Mouse (Mus musculus): Measurements from ENCODE around the gene Ubtf. TPM values are rescaled to one million over a fixed set of nuclear protein-coding genes. Genes with fewer than 3 reads are reported as not detected.

Gene Ubtf
- polyA plus RNA-seq, 1 experiment from 2014 or later: 70.5 TPM

Other genes with a start within 250 kb of the Ubtf start
- gene Mpp2, start 231.2 kb downstream of the Ubtf start, polyA plus RNA-seq (2015; fragmentation: Nextera tagmentation; extraction: Ambion mirVana): 7.9 and 8.3 TPM in 2 replicates
- gene Ppy, start 218.4 kb downstream of the Ubtf start, polyA plus RNA-seq (2015; fragmentation: Nextera tagmentation; extraction: Ambion mirVana): 6.0 and 6.7 TPM in 2 replicates
- 40.5 and 56.0 TPM in 2 replicates for gene Pyy, start 211.9 kb downstream of the Ubtf start, polyA plus RNA-seq (2015; fragmentation: Nextera tagmentation; extraction: Ambion mirVana)
- gene Nags, start 174.2 kb downstream of the Ubtf start, polyA plus RNA-seq (2015; fragmentation: Nextera tagmentation; extraction: Ambion mirVana): 3.2 and 4.2 TPM in 2 replicates
- gene Tmem101, start 163.3 kb downstream of the Ubtf start, polyA plus RNA-seq (2015; fragmentation: Nextera tagmentation; extraction: Ambion mirVana): 27.9 and 29.0 TPM in 2 replicates
- 79.2 and 85.4 TPM in 2 replicates for gene Lsm12, start 134.4 kb downstream of the Ubtf start, polyA plus RNA-seq (2015; fragmentation: Nextera tagmentation; extraction: Ambion mirVana)
- 28.0 and 28.7 TPM in 2 replicates for gene G6pc3, start 130.1 kb downstream of the Ubtf start, polyA plus RNA-seq (2015; fragmentation: Nextera tagmentation; extraction: Ambion mirVana)
- 60.6 and 67.4 TPM in 2 replicates for gene Hdac5, start 89.6 kb downstream of the Ubtf start, polyA plus RNA-seq (2015; fragmentation: Nextera tagmentation; extraction: Ambion mirVana)
- gene BC030867, start 70.9 kb downstream of the Ubtf start, polyA plus RNA-seq (2015; fragmentation: Nextera tagmentation; extraction: Ambion mirVana): 10.8 and 12.4 TPM in 2 replicates
- gene Asb16, start 51.0 kb downstream of the Ubtf start, polyA plus RNA-seq (2015; fragmentation: Nextera tagmentation; extraction: Ambion mirVana): 0.12 TPM in 1 of 2 replicates, not detected in the other
- 53.0 and 53.4 TPM in 2 replicates for gene Tmub2, start 34.8 kb downstream of the Ubtf start, polyA plus RNA-seq (2015; fragmentation: Nextera tagmentation; extraction: Ambion mirVana)
- gene Atxn7l3, start 23.1 kb downstream of the Ubtf start, polyA plus RNA-seq (2015; fragmentation: Nextera tagmentation; extraction: Ambion mirVana): 12.2 and 13.2 TPM in 2 replicates
- gene Slc4a1, start 46.5 kb upstream of the Ubtf start, polyA plus RNA-seq (2015; fragmentation: Nextera tagmentation; extraction: Ambion mirVana): 38.9 and 47.2 TPM in 2 replicates
- gene Rundc3a, start 73.7 kb upstream of the Ubtf start, polyA plus RNA-seq (2015; fragmentation: Nextera tagmentation; extraction: Ambion mirVana): 6.8 and 7.6 TPM in 2 replicates
- gene Slc25a39, start 88.2 kb upstream of the Ubtf start, polyA plus RNA-seq (2015; fragmentation: Nextera tagmentation; extraction: Ambion mirVana): 239 and 243 TPM in 2 replicates
- gene Grn, start 110.6 kb upstream of the Ubtf start, polyA plus RNA-seq (2015; fragmentation: Nextera tagmentation; extraction: Ambion mirVana): 187 and 207 TPM in 2 replicates
- 2.5 and 3.3 TPM in 2 replicates for gene Fam171a2, start 127.9 kb upstream of the Ubtf start, polyA plus RNA-seq (2015; fragmentation: Nextera tagmentation; extraction: Ambion mirVana)
- 8.6 and 10.8 TPM in 2 replicates for gene Itga2b, start 150.4 kb upstream of the Ubtf start, polyA plus RNA-seq (2015; fragmentation: Nextera tagmentation; extraction: Ambion mirVana)
- 34.9 and 47.0 TPM in 2 replicates for gene Gpatch8, start 236.7 kb upstream of the Ubtf start, polyA plus RNA-seq (2015; fragmentation: Nextera tagmentation; extraction: Ambion mirVana)

All from stomach, embryonic 16.5 days (tissue).